Mouse (Mus musculus) regulatory T cell (primary cell): ENCODE measurements around the gene Pdzrn3.

Experiments
- in situ Hi-C: fragments of 300-600 bp; cut with MboI, MseI; formaldehyde crosslinking; loops from one replicate; pipeline ENCODE4 v1.15.1; 2025; ENCODE audit warnings: high pct_unique_total_duplicates

The Pdzrn3 gene

GRCm38 (mm10) chr6:101261513-101261912 is 116.2 kb downstream of the Pdzrn3 start:
- in situ Hi-C loops, result no loop called here

GRCm38 (mm10) chr6:101259411-101259810 is 118.3 kb downstream of the Pdzrn3 start:
- in situ Hi-C loops, result loop anchor here (5.0 kb wide), 1 partner anchor 377 kb away; no protein-coding TSS in a partner anchor

- in situ Hi-C loops, result loop anchor here (5.0 kb wide), 1 partner anchor 375 kb away; no protein-coding TSS in a partner anchor
Observed at GRCm38 (mm10) chr6:101257418-101257817, 120.3 kb downstream of the Pdzrn3 start.

GRCm38 (mm10) chr6:101254652-101255051 is 123.0 kb downstream of the Pdzrn3 start:
- in situ Hi-C loops, result loop anchor here (5.0 kb wide), 1 partner anchor 372 kb away; no protein-coding TSS in a partner anchor

- in situ Hi-C loops, result no loop called here
Observed at GRCm38 (mm10) chr6:101251916-101252603, 125.6 kb downstream of the Pdzrn3 start.

GRCm38 (mm10) chr6:101251160-101251559 is 126.5 kb downstream of the Pdzrn3 start:
- in situ Hi-C loops, result no loop called here

GRCm38 (mm10) chr6:101246137-101246536 is 131.6 kb downstream of the Pdzrn3 start:
- in situ Hi-C loops, result no loop called here

GRCm38 (mm10) chr6:101244355-101244754 is 133.3 kb downstream of the Pdzrn3 start:
- in situ Hi-C loops, result no loop called here

- in situ Hi-C loops, result no loop called here
Observed at GRCm38 (mm10) chr6:101243189-101243815, 134.4 kb downstream of the Pdzrn3 start.

GRCm38 (mm10) chr6:101236641-101237246 is 141.0 kb downstream of the Pdzrn3 start:
- in situ Hi-C loops, result no loop called here

- in situ Hi-C loops, result no loop called here
Observed at GRCm38 (mm10) chr6:101236230-101236629, 141.5 kb downstream of the Pdzrn3 start.

- in situ Hi-C loops, result no loop called here
Observed at GRCm38 (mm10) chr6:101234349-101234748, 143.3 kb downstream of the Pdzrn3 start.

GRCm38 (mm10) chr6:101233680-101234079 is 144.0 kb downstream of the Pdzrn3 start:
- in situ Hi-C loops, result no loop called here

GRCm38 (mm10) chr6:101227294-101227855 is 150.3 kb downstream of the Pdzrn3 start:
- in situ Hi-C loops, result no loop called here

GRCm38 (mm10) chr6:101220307-101220706 is 157.4 kb downstream of the Pdzrn3 start:
- in situ Hi-C loops, result no loop called here

- in situ Hi-C loops, result no loop called here
Observed at GRCm38 (mm10) chr6:101219004-101219403, 158.7 kb downstream of the Pdzrn3 start.

- in situ Hi-C loops, result no loop called here
Observed at GRCm38 (mm10) chr6:101218197-101218596, 159.5 kb downstream of the Pdzrn3 start.

- in situ Hi-C loops, result no loop called here
Observed at GRCm38 (mm10) chr6:101217756-101218155, 159.9 kb downstream of the Pdzrn3 start.

- in situ Hi-C loops, result no loop called here
Observed at GRCm38 (mm10) chr6:101215436-101215791, 162.3 kb downstream of the Pdzrn3 start.

- in situ Hi-C loops, result no loop called here
Observed at GRCm38 (mm10) chr6:101214734-101215435, 162.8 kb downstream of the Pdzrn3 start.

GRCm38 (mm10) chr6:101213066-101213465 is 164.6 kb downstream of the Pdzrn3 start:
- in situ Hi-C loops, result no loop called here

- in situ Hi-C loops, result no loop called here
Observed at GRCm38 (mm10) chr6:101212086-101212485, 165.6 kb downstream of the Pdzrn3 start.
